Mouse (Mus musculus) yolk sac, embryonic 10.5 days (tissue): ENCODE results near the gene Stk40.

Source experiments
- DNase-seq: peaks from one replicate; pipeline ENCODE4 v3.0.0-alpha.2; 2017; ENCODE audit warnings: low spot score

Stk40 gene

GRCm38 (mm10) chr4:126097711-126098253, 6.0 kb upstream of the Stk40 start:
- no peak for DNase-seq

GRCm38 (mm10) chr4:126099365-126099764, 4.4 kb upstream of the Stk40 start:
- no peak for DNase-seq

GRCm38 (mm10) chr4:126100764-126101163, 3.0 kb upstream of the Stk40 start:
- no peak for DNase-seq

GRCm38 (mm10) chr4:126102061-126102841, 1.5 kb upstream of the Stk40 start:
- no peak for DNase-seq

GRCm38 (mm10) chr4:126103057-126103581, 638 bp upstream of the Stk40 start:
- DNase-seq: peak; percentile 91

GRCm38 (mm10) chr4:126104261-126105075, 711 bp downstream of the Stk40 start:
- DNase-seq: peak; percentile 48

GRCm38 (mm10) chr4:126105131-126105783, 1.5 kb downstream of the Stk40 start:
- DNase-seq: no peak

GRCm38 (mm10) chr4:126108061-126108740, 4.4 kb downstream of the Stk40 start:
- DNase-seq: no peak

GRCm38 (mm10) chr4:126109613-126110373, 6.0 kb downstream of the Stk40 start:
- DNase-seq: no peak

- DNase-seq: peak; percentile 47
Observed at GRCm38 (mm10) chr4:126110374-126111152, 6.8 kb downstream of the Stk40 start.

- no peak for DNase-seq
Observed at GRCm38 (mm10) chr4:126111153-126111549, 7.4 kb downstream of the Stk40 start.

GRCm38 (mm10) chr4:126113243-126113642, 9.5 kb downstream of the Stk40 start:
- DNase-seq: no peak

- no peak for DNase-seq
Observed at GRCm38 (mm10) chr4:126113943-126114342, 10.2 kb downstream of the Stk40 start.

- no peak for DNase-seq
Observed at GRCm38 (mm10) chr4:126115411-126115810, 11.7 kb downstream of the Stk40 start.

- DNase-seq: no peak
Observed at GRCm38 (mm10) chr4:126115871-126116521, 12.2 kb downstream of the Stk40 start.

GRCm38 (mm10) chr4:126117116-126117515, 13.4 kb downstream of the Stk40 start:
- DNase-seq: no peak

GRCm38 (mm10) chr4:126118651-126119050, 14.9 kb downstream of the Stk40 start:
- DNase-seq: no peak

- DNase-seq: no peak
Observed at GRCm38 (mm10) chr4:126119051-126119450, 15.3 kb downstream of the Stk40 start.

GRCm38 (mm10) chr4:126120052-126120451, 16.3 kb downstream of the Stk40 start:
- no peak for DNase-seq
